Mouse (Mus musculus) stomach, postnatal 0 days (tissue): ENCODE measurements around the gene Fcer1a. TPM values are rescaled to one million over a fixed set of nuclear protein-coding genes. Genes with fewer than 3 reads are reported as not detected.

Source experiments
- ATAC-seq: fragments of 200-750 bp; cut with Nextera tagmentation; 2 replicates; pipeline ENCODE4 v1.8.0; 2017; ENCODE audit not compliant: low FRiP score, low TSS enrichment
- DNase-seq: peaks from one replicate; pipeline ENCODE4 v3.0.0-alpha.2; 2016; ENCODE audit warnings: low spot score
- H3K27ac ChIP-seq: fragments of 300-500 bp; sonication (generic); replicated peaks from 2 replicates; pipeline ENCODE4 v1.5.1; 2014; ENCODE audit warnings: mild to moderate bottlenecking, control low read depth
- H3K27me3 ChIP-seq: fragments of 300-500 bp; sonication (generic); 2 replicates; pipeline ENCODE4 v1.6.1; 2014; ENCODE audit warnings: low read length; ENCODE audit not compliant: control insufficient read depth, insufficient read depth
- H3K36me3 ChIP-seq: fragments of 300-500 bp; sonication (generic); 2 replicates; pipeline ENCODE4 v1.6.1; 2014; ENCODE audit warnings: low read length, mixed read lengths; ENCODE audit not compliant: control insufficient read depth, insufficient read depth
- H3K4me1 ChIP-seq: fragments of 300-500 bp; sonication (generic); replicated peaks from 2 replicates; pipeline ENCODE4 v1.6.1; 2014; ENCODE audit warnings: antibody characterized with exemption; ENCODE audit not compliant: control insufficient read depth, insufficient read depth
- H3K4me2 ChIP-seq: fragments of 300-500 bp; sonication (generic); replicated peaks from 2 replicates; pipeline ENCODE4 v1.6.1; 2014; ENCODE audit warnings: low read depth, mild to moderate bottlenecking, control low read depth, moderate library complexity
- H3K4me3 ChIP-seq: fragments of 300-500 bp; sonication (generic); 2 replicates; pipeline ENCODE4 v1.5.1; 2014; ENCODE audit warnings: low read depth, low read length, control low read depth
- H3K9ac ChIP-seq: fragments of 300-500 bp; sonication (generic); 2 replicates; pipeline ENCODE4 v1.6.1; 2014; ENCODE audit warnings: mild to moderate bottlenecking, low read length, control low read depth, mixed read lengths
- H3K9me3 ChIP-seq: fragments of 300-500 bp; sonication (generic); 2 replicates; pipeline ENCODE4 v1.6.1; 2016; ENCODE audit warnings: low read length; ENCODE audit not compliant: control insufficient read depth
- CTCF ChIP-seq: IDR thresholded peaks from 2 replicates; pipeline ENCODE4 v1.5.1; 2016; ENCODE audit warnings: antibody characterized with exemption, low read depth, mild to moderate bottlenecking, moderate library complexity
- EP300 ChIP-seq: optimal IDR thresholded peaks from 2 replicates; pipeline ENCODE3; 2016; ENCODE audit warnings: antibody characterized with exemption
- WGBS: fragments of 180-500 bp; shearing (Covaris S2); extraction: QIAGEN DNeasy Blood & Tissue Kit; methylation state at CpG from one replicate; pipeline ENCODE4 v1.1.7; 2014; 5-methylcytosine and 5-hydroxymethylcytosine counted together
- polyA plus RNA-seq: library from polyadenylated mRNA; unstranded; fragments of >200 nt; fragmentation: Nextera tagmentation; extraction: Ambion mirVana; gene quantifications from 2 replicates; pipeline ENCODE4 v1.2.1, GENCODE M21; 2015

Gene Fcer1a
- polyA plus RNA-seq, 1 experiment from 2014 or later, result 0.32 TPM

DNA sequence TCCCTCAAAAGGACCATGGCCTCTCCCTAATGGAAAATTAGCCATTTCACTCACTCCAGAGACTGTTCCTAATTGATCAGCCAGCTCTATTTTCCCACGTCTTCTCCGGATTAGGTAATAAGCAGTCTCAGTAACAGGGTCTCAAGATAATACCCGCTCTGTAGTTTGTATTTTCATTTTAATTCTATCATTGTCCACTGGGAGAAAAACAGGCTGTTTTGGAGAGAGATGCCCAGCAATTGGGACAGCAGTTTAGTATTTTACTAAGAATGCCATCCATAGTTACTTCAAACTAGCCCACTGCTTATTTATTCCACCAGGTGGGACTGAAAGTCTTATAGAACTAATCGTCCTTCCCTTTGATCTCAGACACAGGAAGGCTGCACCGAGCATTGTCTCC lies 29.5 kb downstream of the Fcer1a start, which contains the start of gene Olfr218:
Gene Olfr218, plus strand, starts transcription at position 301 of the 400 bp plus-strand sequence.
- no peaks in the 10 kb centered on the region for H3K4me1 ChIP-seq
- TF ChIP-seq EP300, result no peak
- H3K9me3 ChIP-seq, result no peaks in the 10 kb centered on the region
- H3K36me3 ChIP-seq, result no peaks in the 10 kb centered on the region
- H3K27ac ChIP-seq, result no peak within 1 kb of the TSS
- ATAC-seq (no peak), DNase-seq (no peak)
- no peak within 1 kb of the TSS for H3K4me3 ChIP-seq
- H3K27me3 ChIP-seq, result no peaks in the 10 kb centered on the region
- H3K4me2 ChIP-seq, result no peak within 1 kb of the TSS
- H3K9ac ChIP-seq, result no peak within 1 kb of the TSS
- 76% methylated on average over 5 of the region's 5 CpGs for WGBS

- ATAC-seq, result no peak
- no peak overlapping the region for H3K9ac ChIP-seq
Measured at GRCm38 (mm10) chr1:173196359-173196758, 30.7 kb downstream of the Fcer1a start.

GRCm38 (mm10) chr1:173192059-173192458 lies 35.0 kb downstream of the Fcer1a start:
- no peak for TF ChIP-seq CTCF
- TF ChIP-seq EP300, result no peak
- Histone ChIP-seq H3K27me3 (no peaks in the 10 kb centered on the region), H3K4me3 (no peak overlapping the region), H3K4me2 (no peak overlapping the region), H3K4me1 (no peaks in the 10 kb centered on the region), H3K36me3 (no peaks in the 10 kb centered on the region), H3K9ac (no peak overlapping the region), H3K27ac (no peak overlapping the region), H3K9me3 (no peaks in the 10 kb centered on the region)
- DNase-seq (no peak), ATAC-seq (no peak)
- 67% methylated on average over 3 of the region's 3 CpGs for WGBS

More at GRCm38 (mm10) chr1:173196359-173196758, 30.7 kb downstream of the Fcer1a start:
- Histone ChIP-seq H3K9me3 (no peaks in the 10 kb centered on the region), H3K4me3 (no peak overlapping the region), H3K4me2 (no peak overlapping the region), H3K27me3 (no peaks in the 10 kb centered on the region), H3K36me3 (no peaks in the 10 kb centered on the region), H3K4me1 (no peaks in the 10 kb centered on the region), H3K27ac (no peak overlapping the region)
- no peak for DNase-seq
- WGBS, result 75% methylated on average over 2 of the region's 2 CpGs
- TF ChIP-seq EP300, result no peak
- TF ChIP-seq CTCF, result no peak; the same call in 1 of the 2 replicates

DNA sequence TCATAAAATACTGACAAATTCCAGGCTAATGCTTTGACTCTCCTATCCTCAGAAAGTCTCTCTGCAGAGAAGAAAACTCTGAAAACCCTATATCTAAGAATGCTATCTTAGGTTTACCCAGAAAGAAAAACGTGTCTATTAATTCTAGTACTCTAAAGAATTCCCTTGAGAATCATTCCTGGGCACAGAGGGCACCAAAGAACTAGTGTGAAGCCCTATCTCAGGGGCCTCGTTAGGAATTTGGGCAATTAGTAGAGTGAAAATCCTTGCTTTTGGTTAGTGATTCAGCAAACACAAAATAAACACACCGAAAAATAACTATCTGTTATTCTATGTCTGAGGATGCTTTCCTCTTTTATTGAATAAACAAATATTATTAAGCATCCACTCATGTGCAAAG lies 36.5 kb downstream of the Fcer1a start, which contains the start of gene Olfr1406:
Gene Olfr1406, minus strand, starts transcription at position 101 of the 400 bp plus-strand sequence.
- ATAC-seq (no peak), DNase-seq (no peak)
- no peaks in the 10 kb centered on the region for H3K36me3 ChIP-seq
- H3K27me3 ChIP-seq, result no peaks in the 10 kb centered on the region
- TF ChIP-seq CTCF (no peak), EP300 (no peak)
- H3K4me2 ChIP-seq, result no peak within 1 kb of the TSS
- no peak within 1 kb of the TSS for H3K9ac ChIP-seq
- no peak within 1 kb of the TSS for H3K27ac ChIP-seq
- no peaks in the 10 kb centered on the region for H3K9me3 ChIP-seq
- no peaks in the 10 kb centered on the region for H3K4me1 ChIP-seq
- H3K4me3 ChIP-seq, result no peak within 1 kb of the TSS
- WGBS, result 54% methylated on average over 3 of the region's 3 CpGs

DNA sequence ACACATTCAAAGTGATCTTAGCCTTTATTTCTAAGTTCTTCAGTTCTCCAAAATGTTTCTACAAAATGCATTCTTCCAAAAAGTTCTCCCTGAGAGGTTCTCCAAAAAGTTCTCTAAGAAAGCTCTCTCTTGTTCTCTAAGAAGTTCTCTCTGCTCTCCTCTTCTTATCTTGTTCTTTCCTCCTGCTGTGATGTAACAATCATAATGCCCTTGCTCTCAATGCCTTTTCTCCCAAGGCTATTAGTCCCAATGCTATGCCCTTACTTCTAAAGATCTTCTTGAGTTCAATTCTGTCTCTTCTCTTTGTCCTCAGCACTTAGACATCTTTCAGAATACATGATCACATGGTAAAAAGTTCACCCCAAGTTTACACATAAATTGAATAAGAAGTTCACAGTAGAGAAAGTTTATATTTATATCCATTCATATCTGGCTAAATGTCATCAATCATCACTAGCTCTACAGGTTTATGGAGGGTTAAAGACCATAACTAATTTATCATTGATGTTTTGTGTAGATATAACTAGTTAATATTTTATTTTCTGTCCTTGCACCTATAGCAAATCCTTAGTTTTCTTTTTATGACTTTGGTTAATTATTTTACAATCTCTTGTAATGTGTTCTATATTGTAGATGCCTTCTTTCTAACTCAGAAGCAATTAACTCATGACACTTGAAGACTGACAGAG lies 52.7 kb downstream of the Fcer1a start:
- H3K27me3 ChIP-seq, result no peaks in the 10 kb centered on the region
- H3K9ac ChIP-seq, result no peak overlapping the region
- H3K4me1 ChIP-seq, result no peaks in the 10 kb centered on the region
- no peaks in the 10 kb centered on the region for H3K36me3 ChIP-seq
- no peak overlapping the region for H3K4me2 ChIP-seq
- H3K9me3 ChIP-seq, result no peaks in the 10 kb centered on the region
- no peak for ATAC-seq
- H3K4me3 ChIP-seq, result no peak overlapping the region
- TF ChIP-seq EP300, result no peak
- TF ChIP-seq CTCF, result no peak
- no peak for DNase-seq
- no peak overlapping the region for H3K27ac ChIP-seq

Other genes starting within 250 kb of the Fcer1a start
- not detected in 2 replicates for gene Olfr1408, start 89.8 kb downstream of the Fcer1a start, polyA plus RNA-seq
- 0.04 TPM in 1 of 2 replicates, not detected in the other for gene Olfr1406, start 36.6 kb downstream of the Fcer1a start, polyA plus RNA-seq
- gene Olfr218, start 29.4 kb downstream of the Fcer1a start, polyA plus RNA-seq, result not detected in 2 replicates
- not detected in 2 replicates for gene Olfr1404, start 14.8 kb downstream of the Fcer1a start, polyA plus RNA-seq
- not detected in 2 replicates for gene Olfr418, start 38.8 kb upstream of the Fcer1a start, polyA plus RNA-seq
- not detected in 2 replicates for gene Mptx2, start 50.6 kb upstream of the Fcer1a start, polyA plus RNA-seq
- gene Ackr1, start 106.5 kb upstream of the Fcer1a start, polyA plus RNA-seq, result 0.71 and 0.85 TPM in 2 replicates
- gene Aim2, start 123.7 kb upstream of the Fcer1a start, polyA plus RNA-seq, result 3.9 and 4.7 TPM in 2 replicates
- gene Cadm3, start 140.5 kb upstream of the Fcer1a start, polyA plus RNA-seq, result 0.99 and 1.4 TPM in 2 replicates